Mouse (Mus musculus): ENCODE measurements around the gene Zglp1.

The Zglp1 gene

DNA sequence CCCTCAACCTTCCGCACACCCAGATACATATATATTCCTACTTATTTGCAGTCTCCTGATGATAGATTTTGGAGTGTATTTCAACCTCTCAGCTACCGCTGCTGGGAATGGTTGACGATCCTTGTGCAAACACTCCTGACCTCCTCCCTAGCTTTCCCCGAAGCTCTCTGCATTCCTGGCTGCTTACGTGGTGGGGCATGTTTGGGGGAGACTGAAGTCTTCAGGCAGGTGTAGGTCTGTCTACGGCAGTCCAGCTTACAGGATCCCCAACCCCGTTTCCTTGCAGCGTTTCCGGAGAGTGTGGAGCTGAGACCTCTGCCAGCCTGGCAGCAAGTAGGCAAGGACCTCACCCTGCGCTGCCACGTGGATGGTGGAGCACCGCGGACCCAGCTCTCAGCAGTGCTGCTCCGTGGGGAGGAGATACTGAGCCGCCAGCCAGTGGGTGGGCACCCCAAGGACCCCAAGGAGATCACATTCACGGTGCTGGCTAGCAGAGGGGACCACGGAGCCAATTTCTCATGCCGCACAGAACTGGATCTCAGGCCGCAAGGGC is 41.6 kb downstream of the Zglp1 start:
- DNase-seq: no peak

DNA sequence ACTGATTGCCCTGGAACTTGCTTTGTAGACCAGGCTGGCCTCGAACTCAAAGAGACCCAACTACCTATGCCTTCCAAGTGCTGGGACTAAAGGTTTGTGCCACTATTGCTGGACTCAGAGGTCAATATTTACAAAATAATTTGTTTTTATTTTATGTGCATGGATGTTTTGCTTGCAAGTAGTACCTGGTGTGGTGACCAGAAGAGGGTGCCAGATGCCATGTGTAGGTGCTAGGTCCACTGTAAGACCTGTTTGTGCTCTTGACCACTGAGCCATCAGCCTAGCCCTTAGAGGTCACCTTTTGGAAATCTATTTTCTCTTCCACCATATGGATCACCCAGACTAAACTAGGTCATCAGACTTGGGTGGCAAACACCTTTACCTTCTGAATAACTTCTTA is 44.2 kb downstream of the Zglp1 start:
- no peak for DNase-seq

DNA sequence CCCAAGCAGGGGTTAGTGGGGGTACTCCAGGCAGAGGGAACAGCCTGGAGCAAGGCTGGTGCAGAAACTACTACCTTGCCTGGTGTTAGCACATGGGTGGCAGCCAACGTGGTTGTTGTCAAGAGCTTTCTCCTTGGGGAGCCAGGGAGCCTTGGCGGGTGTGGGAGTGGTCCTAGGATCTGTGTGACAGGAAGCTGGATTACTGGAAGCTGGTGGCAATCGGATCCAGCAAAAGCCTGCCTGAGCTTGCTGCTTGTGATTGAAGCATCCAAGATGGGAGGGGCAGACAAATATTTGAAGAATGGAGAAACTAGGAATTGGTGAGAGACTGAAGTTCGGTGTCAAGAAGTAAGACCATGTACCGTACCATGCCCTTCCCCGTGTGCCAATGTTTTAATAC is 44.6 kb downstream of the Zglp1 start:
- DNase-seq: no peak

DNA sequence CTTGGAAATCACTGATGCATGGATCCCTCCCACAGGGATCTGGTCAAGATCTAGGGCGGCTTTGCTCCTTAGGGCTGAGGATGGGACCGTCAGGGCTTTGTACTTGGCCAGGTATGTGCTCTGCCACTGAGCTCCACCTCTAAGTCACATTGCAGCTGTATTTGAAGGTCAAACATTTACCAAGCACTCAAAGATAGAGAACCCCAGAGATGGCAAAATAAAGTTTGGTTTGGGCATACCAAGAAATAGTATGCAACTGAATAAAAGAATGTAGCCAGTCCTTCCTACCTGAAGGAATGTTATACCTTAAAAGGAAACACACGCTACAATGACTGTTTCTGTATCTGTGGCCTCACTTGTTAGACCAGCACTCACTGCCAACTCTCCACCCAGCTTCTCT is 45.5 kb downstream of the Zglp1 start:
- no peak for DNase-seq

DNA sequence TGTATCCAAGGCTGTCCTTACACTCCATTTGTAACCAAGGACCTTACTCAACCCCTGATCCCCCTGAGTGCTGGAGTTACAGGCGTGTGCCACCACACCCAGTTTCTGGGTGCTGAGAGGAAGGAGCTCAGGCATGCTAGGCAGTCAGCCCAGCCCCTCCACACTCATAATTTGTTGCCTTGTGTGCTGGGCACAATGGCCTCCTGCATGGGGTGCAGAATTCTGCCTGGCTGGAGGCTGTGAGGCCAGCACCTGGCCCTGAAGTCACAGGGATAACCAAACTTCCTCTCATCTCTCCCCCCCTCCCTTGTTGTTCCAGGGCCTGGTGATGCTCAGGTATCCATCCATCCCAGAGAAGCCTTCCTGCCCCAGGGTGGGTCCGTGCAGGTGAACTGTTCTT is 48.3 kb downstream of the Zglp1 start:
- DNase-seq: no peak

DNA sequence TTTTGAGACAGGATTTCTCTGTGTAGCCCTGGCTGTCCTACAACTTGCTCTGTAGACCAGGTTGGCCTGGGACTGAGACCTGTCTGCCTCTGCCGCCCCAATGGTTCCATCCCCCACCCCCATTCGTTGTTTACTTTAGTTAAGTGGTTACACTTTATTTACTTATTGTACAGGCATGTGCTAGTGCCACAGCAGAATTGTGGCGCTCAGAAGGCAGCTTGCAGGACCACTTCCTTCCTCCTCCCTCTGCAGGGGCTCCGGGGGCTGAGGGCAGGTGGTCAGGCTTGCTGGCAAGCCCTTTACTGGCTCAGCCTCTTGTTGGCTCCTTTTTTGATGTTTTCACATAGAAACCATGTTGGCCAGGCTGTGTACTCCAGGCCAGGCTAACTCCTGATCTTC is 49.7 kb downstream of the Zglp1 start:
- DNase-seq: no peak

DNA sequence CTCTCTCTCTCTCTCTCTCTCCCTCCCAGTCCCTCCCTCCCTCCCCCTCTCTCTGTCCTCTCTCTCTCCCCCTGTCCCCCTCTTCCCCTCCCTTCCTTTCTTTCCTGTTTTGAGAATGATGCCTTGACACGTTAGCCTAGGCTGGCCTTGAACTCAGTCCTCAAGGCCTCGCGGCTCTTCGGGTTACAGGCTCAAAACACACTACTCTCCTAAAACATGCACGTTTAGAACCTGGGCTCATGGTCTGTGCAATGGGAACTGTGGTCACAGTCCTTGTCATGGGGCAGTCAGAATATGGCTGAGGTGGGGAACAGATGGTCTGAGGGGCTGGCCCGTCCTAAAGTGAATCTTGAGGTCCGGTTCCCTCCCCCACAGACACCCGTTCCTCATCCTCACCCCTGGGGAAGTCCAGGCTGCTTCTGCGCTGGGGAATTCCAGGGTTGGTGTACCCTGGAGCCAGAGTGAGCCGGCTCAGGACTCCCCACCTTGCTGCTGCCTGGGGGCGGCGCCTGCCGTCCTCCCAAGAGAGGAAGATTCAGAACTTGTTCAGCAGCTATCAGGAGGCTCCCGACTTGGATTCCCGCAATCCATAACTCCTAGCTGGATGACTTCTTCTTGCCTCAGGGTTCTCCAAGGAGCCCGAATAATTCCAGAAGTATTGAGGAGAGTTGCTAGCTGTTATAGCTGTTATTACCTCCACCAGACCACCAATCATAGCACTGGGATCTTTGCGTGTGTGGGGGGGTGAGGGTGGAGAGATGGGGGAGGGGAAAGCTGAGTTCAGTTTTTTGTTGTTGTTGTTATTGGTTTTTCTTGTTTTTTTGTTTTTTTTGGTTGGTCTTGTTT is 50.3 kb downstream of the Zglp1 start:
- DNase-seq: no peak

DNA sequence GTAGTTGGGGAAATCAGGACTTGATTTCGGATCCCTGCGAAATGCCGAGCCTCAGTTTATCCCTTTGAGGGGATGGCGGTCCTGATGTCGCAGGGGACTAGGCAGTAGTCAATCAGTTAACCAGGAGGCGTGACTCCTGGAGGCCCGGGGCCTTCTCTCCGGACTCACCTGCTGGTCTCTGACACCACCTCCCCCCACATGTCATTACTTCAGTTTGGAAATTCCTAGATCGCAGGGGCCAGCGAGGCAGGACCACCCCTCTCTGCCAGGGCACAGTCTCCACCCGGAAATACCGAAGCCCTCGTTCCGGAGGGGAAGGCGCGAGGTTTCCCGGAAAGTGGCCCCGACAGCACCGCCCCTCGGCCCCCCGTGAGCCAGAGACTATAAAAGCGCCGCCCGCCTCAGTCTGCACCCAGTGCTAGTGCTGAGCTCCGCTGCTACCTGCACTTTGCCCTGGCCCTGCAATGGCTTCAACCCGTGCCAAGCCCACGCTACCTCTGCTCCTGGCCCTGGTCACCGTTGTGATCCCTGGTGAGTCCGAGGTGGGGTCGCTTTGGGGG is 51.2 kb downstream of the Zglp1 start, which contains the start of gene Icam1:
Gene Icam1 (plus strand): TSS at position 415 of the 560 bp plus-strand sequence.
- DNase-seq: no peak

DNA sequence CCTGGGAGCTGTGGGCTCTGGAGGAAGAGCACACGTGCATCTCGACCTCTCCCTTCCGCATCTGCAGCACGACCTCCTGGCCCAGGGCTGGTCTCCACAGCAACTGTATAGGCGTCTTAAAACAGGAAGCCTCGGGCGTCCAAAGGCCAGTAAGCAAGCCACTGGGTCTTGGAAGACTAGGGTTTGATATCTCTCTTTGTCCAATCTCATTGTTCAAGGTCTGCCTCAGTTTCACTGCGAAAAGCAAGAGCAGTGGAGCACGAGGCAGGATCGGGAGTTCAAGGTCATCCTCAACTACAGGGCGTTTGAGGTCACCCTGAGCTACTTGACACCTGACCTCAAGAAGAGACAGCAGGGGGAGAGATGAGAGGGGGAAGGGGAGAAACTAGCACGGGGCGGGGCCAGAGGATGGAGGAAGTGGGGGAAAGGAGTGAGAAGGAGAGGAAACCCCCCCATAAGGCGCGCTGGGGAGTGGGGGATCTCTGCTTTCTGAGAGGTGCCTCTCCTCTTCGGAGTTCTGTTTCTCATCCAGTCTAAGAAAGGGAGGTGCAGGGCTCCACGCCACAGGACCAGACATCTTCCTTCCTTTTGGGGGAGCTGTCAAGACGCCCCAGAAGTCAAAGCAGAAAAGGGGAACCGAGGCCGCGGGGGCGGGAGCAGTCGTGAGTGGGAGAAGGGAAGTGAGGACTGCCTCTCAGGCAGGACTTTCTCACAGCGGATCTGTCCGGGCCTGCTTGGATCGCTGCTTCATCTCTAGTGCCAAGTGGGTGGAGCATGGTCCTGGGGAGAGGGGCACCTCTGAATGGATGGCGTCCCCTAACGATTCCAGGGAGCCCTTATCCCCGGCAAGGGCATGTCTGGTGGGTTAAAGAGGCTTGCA is 52.0 kb downstream of the Zglp1 start:
- DNase-seq: peak; percentile 41
